13 mouse cellular contexts compared by ENCODE assay signal in genomic region chr6:127250874-127251670, GRCm38 (mm10).
DNase-seq lines count a peak whose midpoint lies in the region; ATAC-seq and TF ChIP-seq lines count a peak whose summit lies in the region.
"Had no signal": no experiment of that assay in that cellular context is flagged by ENCODE, and none has a peak within 500 bp of the region (broad histone marks: within the 10 kb centered on the region; RNA-seq: fewer than 3 reads in every experiment).

No protein-coding gene starts in this region.

- no peak for DNase-seq in lung, postnatal 0 days (ENCODE audit: low spot score)
- DNase-seq in urinary bladder, adult 2 months (ENCODE audit: low spot score), result no peak
- no peak for DNase-seq in testis, postnatal 10 days (ENCODE audit: low spot score)
- no peak for DNase-seq in B cell, adult 2 months
- DNase-seq: adrenal gland, postnatal 10 days; cerebellum, postnatal 25 days; gastrocnemius, postnatal 10 days had no signal

- peak; percentile 3; the same call in 1 of the 2 replicates for ATAC-seq in lung, embryonic 15.5 days (ENCODE audit: borderline replicate concordance, extremely low read depth, low FRiP score, low TSS enrichment)
- no peak for ATAC-seq in lung, postnatal 0 days
- ATAC-seq in embryonic facial prominence, embryonic 15.5 days (ENCODE audit: insufficient number of reproducible peaks, low FRiP score, low TSS enrichment, low read depth), result 0 out of 2 replicates have a peak, but pooled peaks have one; percentile 40
- ATAC-seq in intestine, embryonic 16.5 days, result peak; percentile 34
- 0 out of 2 replicates have a peak, but pooled peaks have one; percentile 11 for ATAC-seq in neural tube, embryonic 13.5 days (ENCODE audit: low read depth)

- peak overlapping the region; percentile 26; the same call in 1 of the 2 replicates for H3K4me2 ChIP-seq in lung, embryonic 15.5 days
- no peak overlapping the region for H3K4me2 ChIP-seq in lung, postnatal 0 days (replicated peaks; ENCODE audit: low read depth, low read length)
- H3K4me2 ChIP-seq in embryonic facial prominence, embryonic 15.5 days (replicated peaks), result peak overlapping the region; percentile 19
- H3K4me2 ChIP-seq in intestine, embryonic 16.5 days (ENCODE audit: low read depth, low read length), result peak overlapping the region; percentile 7; the same call in 1 of the 2 replicates
- peak overlapping the region; percentile 9 for H3K4me2 ChIP-seq in neural tube, embryonic 13.5 days

- TF ChIP-seq CTCF in lung, postnatal 0 days (IDR thresholded peaks at IDR 0.05), result no peak

- no peak overlapping the region for H3K9ac ChIP-seq in lung, embryonic 15.5 days
- H3K9ac ChIP-seq in lung, postnatal 0 days (replicated peaks; ENCODE audit: low read depth), result no peak overlapping the region
- no peak overlapping the region for H3K9ac ChIP-seq in embryonic facial prominence, embryonic 15.5 days
- no peak overlapping the region for H3K9ac ChIP-seq in intestine, embryonic 16.5 days (ENCODE audit: low read depth, low read length)
- H3K9ac ChIP-seq in neural tube, embryonic 13.5 days, result no peak overlapping the region
- H3K9ac ChIP-seq: liver, embryonic 14.5 days had no signal

- H3K4me1 ChIP-seq in lung, embryonic 15.5 days, result peaks cover 20% of the 10 kb centered on the region
- no peaks in the 10 kb centered on the region for H3K4me1 ChIP-seq in lung, postnatal 0 days (ENCODE audit: insufficient read depth, low read depth, low read length)
- H3K4me1 ChIP-seq in embryonic facial prominence, embryonic 15.5 days, result peaks cover 19% of the 10 kb centered on the region
- H3K4me1 ChIP-seq in intestine, embryonic 16.5 days (ENCODE audit: control insufficient read depth, insufficient read depth, low read length), result peaks cover 18% of the 10 kb centered on the region
- peaks cover 28% of the 10 kb centered on the region for H3K4me1 ChIP-seq in neural tube, embryonic 13.5 days (replicated peaks)

- 17% methylated on average over 11 of the region's 11 CpGs for whole genome bisulfite sequencing in lung, embryonic 15.5 days
- 19% methylated on average over 11 of the region's 11 CpGs for WGBS in lung, postnatal 0 days
- 14% methylated on average over 11 of the region's 11 CpGs for WGBS in embryonic facial prominence, embryonic 15.5 days
- 26% methylated on average over 11 of the region's 11 CpGs for WGBS in intestine, embryonic 16.5 days
- WGBS in neural tube, embryonic 13.5 days, result 6% methylated on average over 11 of the region's 11 CpGs

- no peaks in the 10 kb centered on the region for H3K27me3 ChIP-seq in lung, embryonic 15.5 days
- no peaks in the 10 kb centered on the region for H3K27me3 ChIP-seq in lung, postnatal 0 days (replicated peaks; ENCODE audit: insufficient read depth, low read length)
- no peaks in the 10 kb centered on the region for H3K27me3 ChIP-seq in embryonic facial prominence, embryonic 15.5 days
- no peaks in the 10 kb centered on the region for H3K27me3 ChIP-seq in intestine, embryonic 16.5 days (replicated peaks; ENCODE audit: control insufficient read depth, insufficient read depth, low read length)
- H3K27me3 ChIP-seq in neural tube, embryonic 13.5 days, result peaks cover 14% of the 10 kb centered on the region; the same call in 1 of the 2 replicates

- no peak for TF ChIP-seq EP300 in lung, postnatal 0 days (IDR thresholded peaks at IDR 0.05)

- no peak overlapping the region for H3K4me3 ChIP-seq in lung, embryonic 15.5 days
- no peak overlapping the region for H3K4me3 ChIP-seq in lung, postnatal 0 days (ENCODE audit: low read depth, low read length)
- no peak overlapping the region for H3K4me3 ChIP-seq in embryonic facial prominence, embryonic 15.5 days (replicated peaks)
- H3K4me3 ChIP-seq in intestine, embryonic 16.5 days (ENCODE audit: low read length), result no peak overlapping the region
- H3K4me3 ChIP-seq in neural tube, embryonic 13.5 days, result no peak overlapping the region
- H3K4me3 ChIP-seq: myocyte had no signal

- H3K9me3 ChIP-seq in lung, embryonic 15.5 days, result no peaks in the 10 kb centered on the region
- no peaks in the 10 kb centered on the region for H3K9me3 ChIP-seq in lung, postnatal 0 days (ENCODE audit: low read length)
- H3K9me3 ChIP-seq in embryonic facial prominence, embryonic 15.5 days (replicated peaks), result no peaks in the 10 kb centered on the region
- H3K9me3 ChIP-seq in intestine, embryonic 16.5 days (ENCODE audit: control insufficient read depth, low read length), result no peaks in the 10 kb centered on the region
- H3K9me3 ChIP-seq in neural tube, embryonic 13.5 days, result no peaks in the 10 kb centered on the region

- 0 out of 2 replicates have a peak overlapping the region, but pooled peaks have one; percentile 6 for H3K27ac ChIP-seq in lung, embryonic 15.5 days
- no peak overlapping the region for H3K27ac ChIP-seq in lung, postnatal 0 days (ENCODE audit: low read length)
- peak overlapping the region; percentile 75 for H3K27ac ChIP-seq in embryonic facial prominence, embryonic 15.5 days (replicated peaks)
- H3K27ac ChIP-seq in intestine, embryonic 16.5 days (ENCODE audit: low read length), result peak overlapping the region; percentile 55; the same call in 1 of the 2 replicates
- no peak overlapping the region for H3K27ac ChIP-seq in neural tube, embryonic 13.5 days (replicated peaks)
- H3K27ac ChIP-seq: liver, embryonic 14.5 days had no signal

- no peaks in the 10 kb centered on the region for H3K36me3 ChIP-seq in lung, embryonic 15.5 days
- H3K36me3 ChIP-seq in lung, postnatal 0 days (ENCODE audit: insufficient read depth, low read length), result no peaks in the 10 kb centered on the region
- no peaks in the 10 kb centered on the region for H3K36me3 ChIP-seq in embryonic facial prominence, embryonic 15.5 days
- H3K36me3 ChIP-seq in intestine, embryonic 16.5 days (ENCODE audit: control insufficient read depth, insufficient read depth, low read length), result no peaks in the 10 kb centered on the region
- H3K36me3 ChIP-seq in neural tube, embryonic 13.5 days, result no peaks in the 10 kb centered on the region

Comparison
In these comparisons a context has a peak if more than half of its experiments do, and no peak if none do; other contexts are left out.
1. H3K27ac ChIP-seq: peak in lung, embryonic 15.5 days (single experiment), embryonic facial prominence, embryonic 15.5 days (single experiment) and intestine, embryonic 16.5 days (single experiment); none in lung, postnatal 0 days (single experiment) and neural tube, embryonic 13.5 days (single experiment).